Mouse (Mus musculus): ENCODE data around the gene Muc13. TPM values are rescaled to one million over a fixed set of nuclear protein-coding genes. Genes with fewer than 3 reads are reported as not detected.

Gene Muc13
- not detected for total RNA-seq (2021)
- long read RNA-seq, experiment 1: 0 reads
- long read RNA-seq, experiment 2: 0 reads

DNA sequence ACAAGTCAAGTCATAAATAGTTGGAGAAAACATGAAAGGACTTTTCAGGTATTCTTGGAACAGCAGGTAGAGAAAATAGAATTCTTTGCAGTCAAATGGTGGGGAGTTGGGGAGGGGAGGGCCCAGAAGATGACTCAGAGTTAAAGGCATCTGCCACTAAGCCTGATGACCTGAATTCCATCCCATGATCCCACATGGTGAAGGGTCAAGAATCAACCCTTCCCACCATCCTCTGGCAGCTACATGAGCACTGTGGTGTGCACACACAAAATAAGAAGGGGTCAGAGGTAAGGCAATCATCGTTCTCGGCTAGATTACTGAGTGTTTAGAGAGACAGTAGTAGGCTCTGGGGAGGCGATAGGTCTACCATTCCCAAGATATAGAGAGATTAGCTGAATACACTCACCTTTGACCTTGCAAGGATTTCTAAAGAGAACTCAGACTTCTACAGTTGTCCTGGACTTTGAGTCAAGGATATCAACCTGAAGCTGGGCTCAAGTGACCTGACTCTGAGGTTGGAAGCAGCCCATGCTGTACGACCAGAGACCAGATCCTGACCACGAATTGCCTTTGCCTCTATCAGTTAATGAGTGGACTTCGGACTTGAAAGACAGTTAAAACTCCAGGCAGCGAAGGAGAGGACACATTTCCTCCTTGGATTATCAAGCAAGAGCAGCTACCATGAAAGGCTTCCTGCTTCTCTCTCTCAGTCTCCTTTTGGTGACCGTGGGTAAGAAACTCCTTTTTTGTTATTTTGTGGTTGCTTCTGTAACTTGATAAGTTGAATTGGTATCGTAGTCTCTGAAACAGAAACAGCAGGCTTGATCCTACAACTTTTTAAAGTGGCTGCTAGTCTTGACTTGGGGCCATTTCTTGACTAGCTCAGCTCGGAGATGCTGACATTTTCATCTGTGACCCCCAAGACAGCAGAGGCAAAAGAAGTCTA is at the start of gene Muc13:
Gene Muc13, plus strand, starts transcription at position 192 of the 946 bp plus-strand sequence.
- intact Hi-C loops (cut with DNase I; ENCODE audit: low total_unique reads): no loop called here
- DNase-seq: no peak

DNA sequence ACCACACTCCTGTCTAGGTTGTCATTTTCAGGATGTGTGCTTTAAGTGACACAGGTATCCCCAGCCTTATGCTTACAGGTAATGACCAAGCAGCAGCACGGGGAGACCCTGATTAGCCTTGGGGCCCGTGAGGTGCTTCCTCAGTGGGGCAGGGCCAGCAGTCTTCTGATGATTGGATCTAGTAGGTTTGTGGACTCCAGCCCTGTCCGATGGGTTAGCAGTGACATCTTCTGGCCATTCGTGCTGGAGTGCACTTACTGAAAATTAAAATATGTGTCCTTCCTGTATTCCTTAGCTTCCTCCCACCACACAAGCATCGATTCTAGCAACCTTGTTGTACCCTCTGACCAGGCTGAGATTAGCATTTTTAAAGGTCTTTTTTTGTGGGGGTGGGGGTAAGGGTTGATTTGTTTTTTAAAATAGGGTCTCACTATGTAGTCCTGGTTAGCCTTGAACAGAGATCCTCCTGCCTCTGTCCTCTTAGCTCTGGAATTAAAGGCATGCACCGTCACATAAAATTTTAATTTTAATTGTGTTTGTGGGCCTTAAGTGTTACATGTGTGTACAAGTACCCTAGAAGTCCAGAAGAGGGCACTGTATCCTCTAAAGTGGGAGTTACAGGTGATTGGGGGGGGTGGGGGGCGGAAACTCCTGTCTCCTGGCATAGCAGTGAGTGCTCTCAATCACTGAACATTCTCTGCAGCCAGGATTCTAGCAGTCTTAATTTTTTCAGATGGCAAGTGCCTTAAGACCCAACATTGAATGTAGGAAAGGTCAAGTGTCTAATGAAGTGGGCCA is 49.0 kb upstream of the Muc13 start:
- intact Hi-C loops (cut with DNase I; ENCODE audit: low total_unique reads): no loop called here
- no peak for DNase-seq

DNA sequence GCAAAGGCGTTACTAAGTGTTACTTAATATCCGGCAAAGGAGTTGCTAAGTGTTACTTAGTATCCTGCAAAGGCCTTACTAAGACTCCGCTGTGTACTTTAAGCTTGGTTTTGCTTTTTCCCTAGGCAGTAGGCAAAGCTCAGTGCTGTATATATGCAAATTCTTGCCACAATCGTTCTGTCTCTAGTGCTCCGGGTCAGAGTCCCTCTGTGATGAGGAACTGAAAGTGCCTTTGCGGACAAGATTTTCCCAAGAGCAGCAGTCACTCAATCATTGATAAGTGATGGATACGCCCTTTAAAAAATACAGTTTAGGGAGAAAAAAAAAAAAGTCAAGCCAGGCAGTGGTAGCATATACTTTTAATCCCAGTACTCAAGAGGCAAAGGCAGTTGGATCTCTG is 48.4 kb upstream of the Muc13 start:
- intact Hi-C loops (cut with DNase I; ENCODE audit: low total_unique reads): no loop called here
- no peak for DNase-seq

DNA sequence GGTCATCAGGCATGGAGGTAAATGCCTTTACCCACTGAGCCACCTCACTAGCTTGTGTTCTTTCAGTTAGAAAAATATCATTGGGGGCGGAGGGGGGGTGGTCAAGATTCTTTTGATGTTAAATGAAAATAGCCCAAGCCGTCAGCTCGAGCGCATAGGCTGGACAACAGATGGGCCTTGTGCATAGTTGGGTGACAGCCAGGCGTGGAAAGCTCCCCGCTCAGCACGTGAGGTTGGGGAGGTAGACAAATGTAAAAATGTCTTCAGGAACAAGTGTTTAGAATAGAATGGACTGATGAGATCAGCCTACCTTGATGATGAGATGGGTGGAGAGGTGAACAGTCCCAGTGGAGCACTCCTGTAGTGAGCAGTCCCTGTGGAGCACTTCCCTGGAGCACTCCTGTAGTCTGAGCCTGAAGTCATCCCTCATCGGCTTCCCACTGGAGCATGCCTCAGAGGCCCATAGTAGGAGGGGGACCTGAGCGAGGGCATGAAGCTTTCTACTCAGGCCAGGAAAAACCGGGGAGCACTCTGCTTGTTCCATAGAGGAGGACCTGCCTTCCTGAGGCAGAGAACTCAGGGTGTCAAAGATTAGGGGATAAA is 47.7 kb upstream of the Muc13 start:
- intact Hi-C loops (cut with DNase I; ENCODE audit: low total_unique reads): no loop called here
- no peak for DNase-seq

DNA sequence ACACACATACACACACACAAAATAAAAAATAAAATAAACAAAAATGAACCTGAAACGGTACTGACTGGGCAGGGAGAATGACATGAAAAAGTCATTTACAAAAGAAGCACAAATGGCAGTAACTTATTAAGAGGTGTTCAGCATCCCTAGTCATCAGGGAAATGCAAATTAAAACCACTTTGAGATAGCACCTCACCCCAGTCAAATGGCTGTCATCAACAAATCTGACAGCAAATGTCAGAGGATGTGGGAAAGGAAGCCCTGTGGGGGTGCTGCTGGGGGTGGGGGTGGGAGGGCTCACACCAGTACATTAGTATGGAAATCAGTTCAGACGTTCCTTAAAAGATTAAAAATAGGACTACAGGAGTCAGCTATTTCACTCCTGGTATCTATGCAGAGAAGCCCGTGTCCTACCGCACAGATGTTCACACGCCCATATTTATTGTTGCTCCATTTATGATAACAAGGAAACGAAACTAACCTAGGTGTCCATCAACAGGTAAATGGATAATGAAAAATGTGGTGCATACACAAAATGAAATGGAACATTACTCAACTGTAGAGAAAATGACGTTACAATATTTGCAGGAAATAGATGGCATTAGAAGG is 46.4 kb upstream of the Muc13 start:
- intact Hi-C loops (cut with DNase I; ENCODE audit: low total_unique reads): no loop called here
- DNase-seq: no peak

DNA sequence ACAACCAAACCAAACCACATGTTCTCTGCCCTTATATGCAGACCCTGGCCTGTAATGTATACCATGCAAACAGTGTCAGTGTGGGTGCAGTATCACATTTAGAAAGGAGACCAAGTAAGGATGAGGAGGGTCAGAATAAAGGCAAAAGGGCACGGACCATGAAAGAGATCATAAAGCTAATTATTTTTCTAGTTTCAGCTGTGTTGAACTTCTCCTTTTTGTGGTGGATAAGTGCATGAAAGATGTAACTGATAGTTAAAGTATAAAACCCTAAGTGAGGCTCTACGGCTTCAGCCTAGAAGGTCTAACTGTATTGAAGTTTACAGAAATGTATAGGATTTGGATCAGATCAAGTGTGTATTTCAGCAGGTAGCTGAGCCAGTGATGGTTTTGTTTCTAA is 45.8 kb upstream of the Muc13 start:
- intact Hi-C loops (cut with DNase I; ENCODE audit: low total_unique reads): no loop called here
- no peak for DNase-seq

DNA sequence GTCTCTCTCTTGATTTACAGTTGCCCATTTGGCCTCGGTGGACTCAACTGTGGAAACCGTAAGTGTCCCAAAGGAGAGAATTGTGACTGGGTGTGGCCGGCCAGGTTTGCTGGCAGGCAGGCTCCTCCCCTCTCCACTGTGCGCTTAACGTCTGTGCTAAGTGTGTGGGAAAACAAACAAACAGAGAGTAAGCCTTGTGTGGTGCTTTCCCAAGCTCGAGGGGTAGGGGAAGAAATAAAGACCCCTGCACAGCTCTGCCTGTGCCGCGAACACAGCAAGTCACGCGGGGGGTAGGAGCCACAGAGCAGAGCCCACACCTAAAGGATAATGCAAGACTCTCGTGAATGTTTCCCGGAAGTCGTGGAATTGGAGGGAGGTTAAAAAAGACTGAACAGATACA is 42.7 kb upstream of the Muc13 start:
- no peak for DNase-seq
- intact Hi-C loops (cut with DNase I; ENCODE audit: low total_unique reads): no loop called here

DNA sequence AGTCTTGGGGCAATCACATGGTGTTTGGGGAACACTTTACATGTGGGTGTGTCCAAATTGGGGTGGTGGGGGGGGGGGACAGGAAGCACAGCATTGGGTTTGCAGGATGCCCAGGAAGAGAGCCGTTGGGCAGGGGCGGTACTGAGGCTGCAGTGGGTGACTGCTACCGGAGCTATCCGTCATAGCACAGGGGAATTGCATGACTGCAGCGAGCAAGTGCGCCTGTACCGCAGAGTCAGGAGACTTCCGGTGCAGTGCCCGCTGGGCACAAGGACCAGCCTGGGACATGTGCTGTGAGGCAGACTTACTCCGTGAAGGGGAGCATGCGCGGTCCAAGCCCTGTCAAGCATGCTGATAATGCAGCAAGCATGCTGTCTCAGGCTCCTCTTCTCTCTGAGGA is 42.2 kb upstream of the Muc13 start:
- DNase-seq: no peak
- intact Hi-C loops (cut with DNase I; ENCODE audit: low total_unique reads): no loop called here

DNA sequence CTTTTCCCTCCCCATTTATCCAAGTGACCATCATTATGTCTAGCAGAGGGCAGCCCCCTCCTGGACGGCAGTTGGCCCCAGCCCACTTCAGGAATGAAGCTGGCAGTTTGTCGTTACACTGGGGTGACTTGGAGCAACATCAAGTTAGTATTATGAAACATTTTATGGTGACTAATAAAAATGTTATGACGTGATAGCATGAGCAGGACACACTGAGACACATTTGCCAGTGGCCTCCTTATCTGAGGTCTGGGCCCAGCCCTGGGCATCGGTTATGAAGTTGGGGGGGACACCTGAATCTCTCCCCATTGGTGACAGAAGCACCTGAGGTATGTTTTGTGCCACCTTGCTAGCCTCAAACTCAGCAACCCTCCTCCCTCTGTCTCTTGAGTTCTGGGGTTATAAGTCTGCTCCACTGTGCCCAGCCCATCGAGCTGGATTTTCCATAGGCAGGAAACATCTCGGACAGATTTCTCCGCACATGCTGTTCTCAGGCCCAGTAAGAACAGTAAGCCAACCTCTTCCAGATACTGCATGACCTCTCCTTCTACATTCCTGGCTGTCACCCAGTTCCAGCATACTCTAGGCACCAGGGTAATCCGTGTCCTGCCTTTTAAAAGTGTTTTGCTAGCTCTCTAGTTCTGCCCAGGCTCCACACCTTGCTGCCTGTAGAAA is 40.8 kb upstream of the Muc13 start:
- DNase-seq: no peak

DNA sequence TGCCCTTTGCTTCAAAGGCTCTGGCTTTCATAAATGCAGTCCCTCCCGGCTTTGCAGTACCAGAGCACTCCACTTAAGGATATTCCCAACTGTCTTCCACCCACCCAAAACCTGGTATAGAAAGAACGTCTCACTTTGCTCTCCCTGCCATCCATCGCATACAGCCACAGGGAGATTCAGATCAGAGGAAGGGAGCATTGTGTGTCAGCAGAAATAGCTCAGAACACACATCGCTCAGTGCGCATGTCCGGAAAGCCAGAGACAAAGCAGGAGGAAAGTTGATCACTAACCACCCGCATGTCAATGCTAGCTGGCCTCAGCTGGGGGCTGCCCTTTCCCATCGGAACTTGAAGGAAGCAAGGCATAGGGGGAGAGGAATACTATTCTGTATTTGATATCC is 38.5 kb upstream of the Muc13 start:
- DNase-seq: no peak
- intact Hi-C loops (cut with DNase I; ENCODE audit: low total_unique reads): no loop called here

More for the DNA sequence above, 40.8 kb upstream of the Muc13 start:
- intact Hi-C loops (cut with DNase I; ENCODE audit: low total_unique reads): no loop called here

DNA sequence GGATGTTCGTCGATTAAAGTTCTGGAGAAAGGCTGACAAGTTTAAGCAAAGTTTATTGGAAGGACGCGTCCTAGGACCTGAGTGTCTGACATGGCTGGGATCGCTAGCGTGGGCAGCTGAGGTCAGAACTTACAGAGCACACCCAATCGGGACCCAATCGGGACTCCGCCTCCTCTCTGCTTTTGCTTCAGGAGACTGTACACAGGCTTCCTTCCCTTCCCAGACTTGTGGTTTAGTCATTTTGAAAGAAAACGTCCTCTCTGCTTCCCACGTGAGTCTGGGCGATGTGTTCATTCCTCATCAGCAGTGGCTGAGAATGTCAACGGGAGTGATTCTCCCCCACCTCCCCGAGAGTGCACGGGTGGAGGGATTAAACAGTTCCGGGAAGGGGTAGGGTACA is 37.9 kb upstream of the Muc13 start:
- intact Hi-C loops (cut with DNase I; ENCODE audit: low total_unique reads): no loop called here
- no peak for DNase-seq

DNA sequence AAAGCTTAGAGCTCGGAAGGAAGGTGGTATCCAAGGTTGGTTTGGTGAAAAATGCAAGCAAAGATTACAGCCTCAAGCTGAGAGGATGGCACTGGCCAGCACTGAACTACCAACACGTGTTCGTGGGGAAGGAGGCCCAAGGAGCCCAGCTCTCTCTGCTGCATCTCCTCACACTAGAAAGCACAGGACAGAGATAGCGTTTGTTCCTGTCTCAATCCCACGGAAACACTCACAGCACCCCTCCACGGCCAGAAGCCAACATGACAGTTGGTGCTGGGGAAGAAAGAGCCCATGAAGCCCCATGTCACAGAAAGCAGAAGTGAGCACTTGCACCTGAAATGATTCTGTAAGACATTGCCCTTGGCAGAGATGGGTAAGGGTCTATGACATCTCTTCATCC is 37.4 kb upstream of the Muc13 start:
- DNase-seq: no peak
- intact Hi-C loops (cut with DNase I; ENCODE audit: low total_unique reads): no loop called here

DNA sequence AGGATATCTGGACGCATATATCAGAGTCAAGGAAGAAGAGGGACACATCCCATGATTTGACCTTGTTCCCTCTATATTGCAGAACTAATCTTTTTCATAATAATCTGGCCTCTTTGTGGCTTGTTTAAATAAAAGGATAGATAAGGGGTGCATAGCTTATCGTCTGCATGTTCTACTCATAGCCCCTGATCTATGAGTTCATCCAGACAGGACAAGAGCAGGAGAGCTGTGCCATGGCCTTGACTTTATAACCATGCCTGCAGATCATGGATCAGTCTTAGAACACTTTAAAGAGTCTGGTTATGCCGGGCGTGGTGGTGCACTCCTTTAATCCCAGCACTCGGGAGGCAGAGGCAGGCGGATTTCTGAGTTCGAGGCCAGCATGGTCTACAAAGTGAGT is 34.6 kb upstream of the Muc13 start:
- intact Hi-C loops (cut with DNase I; ENCODE audit: low total_unique reads): no loop called here
- no peak for DNase-seq

DNA sequence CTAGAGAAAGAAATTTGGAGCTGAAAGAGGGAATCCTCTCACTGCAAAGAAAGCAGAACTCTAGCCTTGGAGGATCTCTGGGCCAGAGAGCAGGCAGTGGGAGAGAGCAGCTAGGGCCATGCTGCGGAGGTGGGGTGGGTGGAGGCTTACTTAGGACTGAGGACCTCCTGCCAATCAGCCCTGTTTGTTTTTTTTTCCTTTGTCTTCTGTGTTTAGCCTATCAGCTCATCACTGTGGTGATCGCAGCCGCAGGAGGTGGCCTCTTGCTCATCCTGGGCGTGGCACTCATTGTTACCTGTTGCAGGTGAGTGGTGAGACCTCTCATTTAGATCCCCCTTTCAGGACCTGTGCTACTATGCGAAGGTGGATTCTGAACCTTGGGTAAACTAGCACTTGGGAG is 33.3 kb upstream of the Muc13 start:
- DNase-seq: no peak
- intact Hi-C loops (cut with DNase I; ENCODE audit: low total_unique reads): no loop called here

DNA sequence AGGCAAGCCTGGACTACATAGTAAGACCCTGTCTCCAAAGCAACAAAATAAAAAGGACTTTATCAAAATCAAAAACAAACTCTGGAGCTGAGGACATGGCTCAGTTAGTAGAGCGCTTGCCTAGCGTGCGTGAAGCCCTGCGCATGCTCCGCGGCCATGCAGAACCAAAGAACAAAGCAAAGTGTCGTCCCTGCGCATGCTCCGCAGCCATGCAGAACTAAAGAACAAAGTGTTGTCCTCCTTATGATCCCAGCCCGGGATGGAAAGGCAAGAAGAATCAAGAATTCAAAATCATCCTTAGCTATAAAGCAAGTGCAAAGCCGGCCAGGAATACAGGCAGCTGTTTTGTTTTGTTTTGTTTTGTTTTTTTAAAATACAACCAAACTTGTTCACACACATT is 32.8 kb upstream of the Muc13 start:
- DNase-seq: no peak
- intact Hi-C loops (cut with DNase I; ENCODE audit: low total_unique reads): no loop called here

DNA sequence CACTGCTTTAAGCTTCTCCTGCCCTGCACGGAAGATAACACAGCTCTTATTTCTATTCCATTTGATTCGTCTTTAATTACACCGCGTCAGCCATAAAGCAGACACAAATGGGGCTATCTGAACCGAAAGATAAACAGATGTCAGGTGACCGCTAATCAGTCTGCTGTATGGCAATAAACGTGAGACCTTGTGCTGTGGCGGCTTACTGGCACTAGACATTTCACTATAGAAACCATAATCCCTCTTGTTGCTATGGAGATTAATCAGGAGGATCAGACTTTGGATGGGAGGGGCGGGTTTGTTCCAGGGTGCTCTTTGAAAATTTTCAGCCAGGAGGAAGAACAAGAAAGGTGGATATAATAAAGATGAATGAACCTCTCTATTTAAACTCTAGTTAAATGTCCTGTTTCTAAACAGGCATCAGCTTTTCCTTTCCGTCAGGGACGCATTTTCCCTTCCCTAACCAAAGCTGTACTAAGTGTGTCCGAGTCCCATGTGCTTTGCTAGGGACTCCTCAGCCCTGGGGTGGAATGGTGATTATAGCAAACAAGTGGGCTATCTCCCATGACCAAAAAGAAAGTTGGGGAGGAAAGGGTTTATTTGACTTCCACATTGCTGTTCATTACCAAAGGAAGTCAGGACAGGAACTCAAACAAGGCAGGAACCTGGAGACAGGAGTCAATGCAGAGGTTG is 29.2 kb upstream of the Muc13 start:
- DNase-seq: no peak
- intact Hi-C loops (cut with DNase I; ENCODE audit: low total_unique reads): no loop called here

DNA sequence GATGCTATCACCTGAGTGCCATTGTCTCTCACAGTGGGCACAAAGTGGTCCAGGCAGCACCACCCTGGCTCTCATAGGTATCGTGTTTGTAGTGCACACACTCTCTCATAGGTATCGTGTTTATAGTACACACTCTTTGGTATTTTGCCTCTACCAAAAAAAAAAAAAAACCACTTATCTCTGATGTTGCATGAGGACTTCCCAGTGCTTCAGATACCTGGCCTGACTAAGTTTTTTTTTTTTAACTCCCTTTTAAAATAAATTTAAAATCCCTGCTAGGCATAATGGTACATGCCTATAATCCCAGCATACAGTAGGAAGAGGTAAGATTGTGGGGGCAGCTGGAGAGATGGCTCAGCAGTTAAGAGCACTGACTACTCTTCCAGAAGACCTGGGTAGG is 28.4 kb upstream of the Muc13 start:
- intact Hi-C loops (cut with DNase I; ENCODE audit: low total_unique reads): no loop called here
- DNase-seq: no peak

DNA sequence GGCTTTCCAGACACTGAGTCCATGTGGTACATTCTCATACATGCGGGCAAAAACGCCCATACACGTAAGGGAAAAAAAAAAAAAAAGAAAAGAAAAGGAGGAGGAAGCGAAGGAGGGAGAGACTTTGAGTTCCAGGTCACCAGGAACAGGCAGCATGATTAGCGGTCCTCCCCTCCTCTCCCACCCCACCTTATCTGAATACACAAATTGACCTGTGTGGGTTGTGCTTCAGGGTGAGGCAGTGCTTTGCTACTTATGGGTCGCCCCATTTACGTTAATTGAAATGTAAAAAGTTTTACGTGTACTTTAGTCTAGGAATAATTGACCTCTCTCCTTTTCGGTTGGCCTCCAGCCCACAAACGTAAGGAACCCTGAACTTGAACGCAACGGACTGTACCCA is 27.5 kb upstream of the Muc13 start:
- no peak for DNase-seq
- intact Hi-C loops (cut with DNase I; ENCODE audit: low total_unique reads): no loop called here

DNA sequence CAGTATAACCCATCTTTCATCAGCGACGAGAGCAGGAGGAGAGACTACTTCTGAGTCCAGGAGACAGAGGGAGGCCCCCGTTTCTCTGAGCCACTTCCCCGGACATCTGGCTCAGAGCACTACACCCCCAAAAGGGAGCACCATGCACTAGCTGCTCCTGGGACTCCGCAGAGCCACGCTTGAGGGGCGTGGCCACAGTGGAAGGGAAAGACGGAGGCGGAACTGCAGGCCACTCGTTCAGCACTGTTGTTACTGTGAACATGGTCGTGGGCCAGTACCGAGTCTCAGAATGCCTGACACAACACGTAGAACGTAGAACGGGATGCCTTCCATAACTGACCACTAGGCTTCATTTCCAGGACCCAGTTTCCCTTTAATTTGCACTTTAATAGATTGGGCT is 27.1 kb upstream of the Muc13 start:
- intact Hi-C loops (cut with DNase I; ENCODE audit: low total_unique reads): no loop called here
- no peak for DNase-seq

Data from gastrocnemius, postnatal 14 days (tissue).